Mouse (Mus musculus) lung, postnatal 0 days (tissue): Measurements from ENCODE around the gene Nmnat2.

Source experiments
- CTCF ChIP-seq: IDR thresholded peaks from 2 replicates; pipeline ENCODE4 v1.5.1; 2016; ENCODE audit warnings: antibody characterized with exemption, mild to moderate bottlenecking
- EP300 ChIP-seq: IDR thresholded peaks from 2 replicates; pipeline ENCODE4 v1.6.1; 2016; ENCODE audit warnings: antibody characterized with exemption, mild to moderate bottlenecking, control low read depth

DNA sequence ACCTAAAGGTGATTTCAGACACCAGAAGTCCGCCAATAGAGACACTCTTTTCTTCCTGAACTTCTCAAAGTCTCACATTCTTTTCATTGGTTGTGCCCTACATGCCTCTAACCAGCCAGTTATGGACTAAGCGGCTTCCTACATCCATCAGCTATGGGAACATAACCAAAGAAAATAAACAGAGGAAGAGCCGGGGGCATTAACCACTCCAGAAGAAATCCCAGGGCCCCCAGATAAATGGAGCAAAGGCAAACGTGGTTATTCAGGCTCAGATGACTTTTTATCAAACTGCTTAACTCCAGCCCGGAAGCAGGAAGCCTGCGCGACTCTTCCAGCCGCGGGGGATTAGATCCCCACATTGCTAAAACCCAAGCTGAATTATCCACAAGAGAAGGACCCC is 146.1 kb downstream of the Nmnat2 start:
- TF ChIP-seq CTCF (no peak), EP300 (no peak)
